Comparison of ENCODE assay signal across 8 mouse cellular contexts in genomic region chr2:53029716-53030431, GRCm38 (mm10).
DNase-seq lines count a peak whose midpoint lies in the region; ATAC-seq and TF ChIP-seq lines count a peak whose summit lies in the region.

No protein-coding gene starts in this region.

- no peak overlapping the region for H3K4me3 ChIP-seq in kidney, embryonic 15.5 days (replicated peaks)
- no peak overlapping the region for H3K4me3 ChIP-seq in forebrain, postnatal 0 days (ENCODE audit: low read depth, low read length)
- no peak overlapping the region for H3K4me3 ChIP-seq in limb, embryonic 15.5 days

- H3K4me1 ChIP-seq in kidney, embryonic 15.5 days, result peaks cover 11% of the 10 kb centered on the region
- peaks cover 9% of the 10 kb centered on the region; the same call in 1 of the 2 replicates for H3K4me1 ChIP-seq in forebrain, postnatal 0 days (ENCODE audit: insufficient read depth)
- H3K4me1 ChIP-seq in limb, embryonic 15.5 days, result peaks cover 26% of the 10 kb centered on the region

- H3K36me3 ChIP-seq in kidney, embryonic 15.5 days, result peaks cover 10% of the 10 kb centered on the region
- no peaks in the 10 kb centered on the region for H3K36me3 ChIP-seq in forebrain, postnatal 0 days (ENCODE audit: insufficient read depth)
- no peaks in the 10 kb centered on the region for H3K36me3 ChIP-seq in limb, embryonic 15.5 days

- peak; percentile 88 for ATAC-seq in kidney, embryonic 15.5 days (replicated peaks; ENCODE audit: low FRiP score)
- peak; percentile 79 for ATAC-seq in forebrain, postnatal 0 days
- peak; percentile 88 for ATAC-seq in limb, embryonic 15.5 days (ENCODE audit: insufficient number of reproducible peaks, low FRiP score, low TSS enrichment, low read depth)

- no peaks in the 10 kb centered on the region for H3K9me3 ChIP-seq in kidney, embryonic 15.5 days (replicated peaks)
- no peaks in the 10 kb centered on the region for H3K9me3 ChIP-seq in forebrain, postnatal 0 days (ENCODE audit: low read length)
- no peaks in the 10 kb centered on the region for H3K9me3 ChIP-seq in limb, embryonic 15.5 days

- no peak for TF ChIP-seq CTCF in forebrain, postnatal 0 days (IDR thresholded peaks at IDR 0.05; ENCODE audit: low read depth)

- no peak for DNase-seq in kidney, adult 9 months
- peak; percentile 71 for DNase-seq in brain, adult 2 months (ENCODE audit: low read depth, low spot score)
- peak; percentile 58 for DNase-seq in forebrain, postnatal 0 days
- no peak for DNase-seq in urinary bladder, postnatal 25 days (ENCODE audit: low spot score)
- no peak for DNase-seq in cerebellum, postnatal 36 days
- no peak for DNase-seq in frontal cortex, postnatal 10 days (ENCODE audit: low spot score in 2 of 2)

- no peaks in the 10 kb centered on the region for H3K27me3 ChIP-seq in kidney, embryonic 15.5 days
- no peaks in the 10 kb centered on the region for H3K27me3 ChIP-seq in forebrain, postnatal 0 days (ENCODE audit: insufficient read depth, low read length)
- no peaks in the 10 kb centered on the region for H3K27me3 ChIP-seq in limb, embryonic 15.5 days

- H3K27ac ChIP-seq in kidney, embryonic 15.5 days, result peak overlapping the region; percentile 82
- H3K27ac ChIP-seq in forebrain, postnatal 0 days (ENCODE audit: low read depth, low read length), result 0 out of 2 replicates have a peak overlapping the region, but pooled peaks have one; percentile 5
- peak overlapping the region; percentile 87 for H3K27ac ChIP-seq in limb, embryonic 15.5 days

- no peak overlapping the region for H3K9ac ChIP-seq in kidney, embryonic 15.5 days
- H3K9ac ChIP-seq in forebrain, postnatal 0 days, result no peak overlapping the region
- H3K9ac ChIP-seq in limb, embryonic 15.5 days, result no peak overlapping the region

- H3K4me2 ChIP-seq in kidney, embryonic 15.5 days, result 0 out of 2 replicates have a peak overlapping the region, but pooled peaks have one; percentile 12
- no peak overlapping the region for H3K4me2 ChIP-seq in forebrain, postnatal 0 days (ENCODE audit: low read depth)
- peak overlapping the region; percentile 14; the same call in 1 of the 2 replicates for H3K4me2 ChIP-seq in limb, embryonic 15.5 days

- 37% methylated on average over 7 of the region's 7 CpGs for WGBS in kidney, embryonic 15.5 days
- 24% methylated on average over 7 of the region's 7 CpGs for WGBS in forebrain, postnatal 0 days
- WGBS in limb, embryonic 15.5 days, result 47% methylated on average over 7 of the region's 7 CpGs

Comparison
In these comparisons a context has a peak if more than half of its experiments do, and no peak if none do; other contexts are left out.
1. H3K27ac ChIP-seq: peak in every context shown above with its lines; median percentile 87 in limb, embryonic 15.5 days; 82 in kidney, embryonic 15.5 days; 5 in forebrain, postnatal 0 days.
2. DNase-seq: peak in brain, adult 2 months (single experiment) and forebrain, postnatal 0 days (single experiment); none in kidney, adult 9 months (single experiment), urinary bladder, postnatal 25 days (single experiment), cerebellum, postnatal 36 days (0 of 2) and frontal cortex, postnatal 10 days (0 of 2).
3. Peak in every context shown above with its lines, with median percentiles within 50 percentile points of each other: ATAC-seq.